Mouse (Mus musculus): ENCODE measurements around the gene Gm20388. TPM values are rescaled to one million over a fixed set of nuclear protein-coding genes. Genes with fewer than 3 reads are reported as not detected.

Gm20388 gene
- total RNA-seq, 2 experiments from 2014 or later: 2.2 to 7.6 TPM

GRCm38 (mm10) chr8:124106328-124107195, 4195.9 kb downstream of the Gm20388 start:
- H3K4me3 ChIP-seq: no peak overlapping the region
- no peak for TF ChIP-seq CTCF (conservative IDR thresholded peaks at IDR 0.05)
- no peak overlapping the region for H3K27ac ChIP-seq
- no peak for DNase-seq (ENCODE audit: low spot score in 2 of 2)

GRCm38 (mm10) chr8:124113108-124113507, 4202.5 kb downstream of the Gm20388 start:
- TF ChIP-seq CTCF (conservative IDR thresholded peaks at IDR 0.05): no peak
- Histone ChIP-seq H3K4me3 (no peak overlapping the region), H3K27ac (no peak overlapping the region)
- no peak for DNase-seq (ENCODE audit: low spot score in 2 of 2)

GRCm38 (mm10) chr8:124125241-124125640, 4214.6 kb downstream of the Gm20388 start:
- H3K4me3 ChIP-seq: no peak overlapping the region
- no peak for DNase-seq (ENCODE audit: low spot score in 2 of 2)
- TF ChIP-seq CTCF (conservative IDR thresholded peaks at IDR 0.05): no peak

GRCm38 (mm10) chr8:124137261-124137660, 4226.6 kb downstream of the Gm20388 start:
- Histone ChIP-seq H3K4me3 (no peak overlapping the region), H3K27ac (no peak overlapping the region)
- peak in 1 of 2 experiments; percentile 44 for DNase-seq (ENCODE audit: low spot score in 2 of 2)
- no peak for TF ChIP-seq CTCF (conservative IDR thresholded peaks at IDR 0.05)

More at GRCm38 (mm10) chr8:124125241-124125640, 4214.6 kb downstream of the Gm20388 start:
- H3K27ac ChIP-seq: no peak overlapping the region

GRCm38 (mm10) chr8:124140211-124140790, 4229.7 kb downstream of the Gm20388 start:
- TF ChIP-seq CTCF (conservative IDR thresholded peaks at IDR 0.05): no peak
- Histone ChIP-seq H3K27ac (no peak overlapping the region), H3K4me3 (peak overlapping the region; percentile 4; the same call in 1 of the 2 replicates)
- DNase-seq (ENCODE audit: low spot score in 2 of 2): no peak

- H3K4me3 ChIP-seq: peak overlapping the region; percentile 4; the same call in 1 of the 2 replicates
- no peak for TF ChIP-seq CTCF (conservative IDR thresholded peaks at IDR 0.05)
- H3K27ac ChIP-seq: no peak overlapping the region; the same call in 1 of the 2 replicates
- no peak for DNase-seq (ENCODE audit: low spot score in 2 of 2)
Observed at GRCm38 (mm10) chr8:124140868-124141431, 4230.3 kb downstream of the Gm20388 start.

GRCm38 (mm10) chr8:124141681-124142391, 4231.2 kb downstream of the Gm20388 start:
- H3K4me3 ChIP-seq: no peak overlapping the region
- DNase-seq (ENCODE audit: low spot score in 2 of 2): peak; percentile 39 to 42
- no peak for TF ChIP-seq CTCF (conservative IDR thresholded peaks at IDR 0.05)
- peak overlapping the region; percentile 57; the same call in 1 of the 2 replicates for H3K27ac ChIP-seq

GRCm38 (mm10) chr8:124143003-124143402, 4232.4 kb downstream of the Gm20388 start:
- H3K4me3 ChIP-seq: no peak overlapping the region
- peak overlapping the region; percentile 61; the same call in 1 of the 2 replicates for H3K27ac ChIP-seq
- TF ChIP-seq CTCF (conservative IDR thresholded peaks at IDR 0.05): no peak
- DNase-seq (ENCODE audit: low spot score in 2 of 2): no peak

- Histone ChIP-seq H3K4me3 (no peak overlapping the region), H3K27ac (no peak overlapping the region)
- no peak for TF ChIP-seq CTCF (conservative IDR thresholded peaks at IDR 0.05)
- no peak for DNase-seq (ENCODE audit: low spot score in 2 of 2)
Observed at GRCm38 (mm10) chr8:124143871-124144618, 4233.4 kb downstream of the Gm20388 start.

GRCm38 (mm10) chr8:124144619-124144980, 4234.0 kb downstream of the Gm20388 start:
- no peak for TF ChIP-seq CTCF (conservative IDR thresholded peaks at IDR 0.05)

GRCm38 (mm10) chr8:124146286-124146685, 4235.6 kb downstream of the Gm20388 start:
- TF ChIP-seq CTCF (conservative IDR thresholded peaks at IDR 0.05): no peak
- Histone ChIP-seq H3K27ac (no peak overlapping the region), H3K4me3 (no peak overlapping the region)
- no peak for DNase-seq (ENCODE audit: low spot score in 2 of 2)

More at GRCm38 (mm10) chr8:124144619-124144980, 4234.0 kb downstream of the Gm20388 start:
- DNase-seq (ENCODE audit: low spot score in 2 of 2): no peak
- no peak overlapping the region for H3K4me3 ChIP-seq
- no peak overlapping the region for H3K27ac ChIP-seq

- no peak overlapping the region for H3K4me3 ChIP-seq
- DNase-seq (ENCODE audit: low spot score in 2 of 2): no peak
- no peak overlapping the region for H3K27ac ChIP-seq
- no peak for TF ChIP-seq CTCF (conservative IDR thresholded peaks at IDR 0.05)
Observed at GRCm38 (mm10) chr8:124150009-124150408, 4239.4 kb downstream of the Gm20388 start.
